Mouse (Mus musculus) heart, embryonic 15.5 days (tissue): ENCODE measurements at regions not wholly inside any gene's neighbourhood (a gene's known extent, or its start where the extent isn't known, plus 50 kb on each side); places are given as distances from the start of the nearest gene placed in this dataset.

Source experiments
- ATAC-seq: fragments of 200-750 bp; cut with Nextera tagmentation; replicated peaks from 2 replicates; pipeline ENCODE4 v1.8.0; 2017; ENCODE audit warnings: low read depth, moderate TSS enrichment; ENCODE audit not compliant: insufficient number of reproducible peaks, insufficient read depth, low FRiP score
- H3K27ac ChIP-seq: fragments of 300-500 bp; sonication (generic); 2 replicates; pipeline ENCODE4 v1.5.1; 2015; ENCODE audit warnings: mild to moderate bottlenecking, inconsistent platforms
- H3K27me3 ChIP-seq: fragments of 300-500 bp; sonication (generic); 2 replicates; pipeline ENCODE4 v1.6.1; 2015; ENCODE audit warnings: inconsistent platforms
- H3K36me3 ChIP-seq: fragments of 300-500 bp; sonication (generic); 2 replicates; pipeline ENCODE4 v1.6.1; 2015; ENCODE audit warnings: mild to moderate bottlenecking, inconsistent platforms
- H3K4me1 ChIP-seq: fragments of 300-500 bp; sonication (generic); replicated peaks from 2 replicates; pipeline ENCODE4 v1.6.1; 2015; ENCODE audit warnings: inconsistent platforms
- H3K4me2 ChIP-seq: fragments of 300-500 bp; sonication (generic); 2 replicates; pipeline ENCODE4 v1.6.1; 2015; ENCODE audit warnings: inconsistent platforms, mild to moderate bottlenecking, moderate library complexity
- H3K4me3 ChIP-seq: fragments of 300-500 bp; sonication (generic); 2 replicates; pipeline ENCODE4 v1.5.1; 2015; ENCODE audit warnings: mild to moderate bottlenecking, inconsistent platforms
- H3K9ac ChIP-seq: fragments of 300-500 bp; sonication (generic); 2 replicates; pipeline ENCODE4 v1.6.1; 2015; ENCODE audit warnings: mild to moderate bottlenecking, inconsistent platforms
- H3K9me3 ChIP-seq: fragments of 300-500 bp; sonication (generic); replicated peaks from 2 replicates; pipeline ENCODE4 v1.6.1; 2016; ENCODE audit warnings: inconsistent platforms
- WGBS: fragments of 180-500 bp; shearing (Covaris S2); methylation state at CpG from one replicate; pipeline ENCODE4 v1.1.7; 2015; ENCODE audit warnings: mixed read lengths; 5-methylcytosine and 5-hydroxymethylcytosine counted together

DNA sequence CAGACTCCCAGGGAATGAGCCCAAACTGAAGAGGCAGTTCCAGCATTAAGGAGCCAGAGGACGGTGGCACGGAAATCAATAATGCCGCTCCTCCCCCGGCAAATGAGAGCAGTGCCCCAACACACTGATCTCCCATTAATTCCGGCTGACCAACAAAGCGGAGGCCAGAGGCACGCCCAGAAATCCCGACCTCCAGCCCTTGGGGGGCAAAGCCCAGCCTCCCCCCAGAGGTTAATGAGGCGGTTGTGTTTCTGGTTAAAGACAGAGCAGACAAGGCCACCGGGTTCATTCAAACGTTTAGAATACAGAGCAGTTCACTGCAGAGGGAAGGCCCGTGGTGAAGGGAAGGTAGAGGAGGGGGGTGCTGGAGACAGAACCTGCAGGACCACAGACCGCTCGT lies 149.9 kb upstream of the Tshz3 start:
- no peaks in the 10 kb centered on the region for H3K27me3 ChIP-seq
- no peak overlapping the region for H3K4me2 ChIP-seq
- H3K36me3 ChIP-seq, result no peaks in the 10 kb centered on the region
- no peaks in the 10 kb centered on the region for H3K4me1 ChIP-seq
- WGBS, result 74% methylated on average over 14 of the region's 14 CpGs
- H3K9me3 ChIP-seq, result no peaks in the 10 kb centered on the region
- H3K27ac ChIP-seq, result no peak overlapping the region
- H3K4me3 ChIP-seq, result no peak overlapping the region
- ATAC-seq, result no peak
- no peak overlapping the region for H3K9ac ChIP-seq

GRCm38 (mm10) chr7:36548440-36548839 lies 149.5 kb upstream of the Tshz3 start:
- Histone ChIP-seq H3K4me1 (no peaks in the 10 kb centered on the region), H3K4me3 (no peak overlapping the region), H3K9me3 (no peaks in the 10 kb centered on the region), H3K27me3 (no peaks in the 10 kb centered on the region), H3K27ac (no peak overlapping the region), H3K9ac (no peak overlapping the region), H3K36me3 (no peaks in the 10 kb centered on the region), H3K4me2 (no peak overlapping the region)
- 84% methylated on average over 5 of the region's 5 CpGs for whole genome bisulfite sequencing
- ATAC-seq, result no peak

- Histone ChIP-seq H3K4me1 (no peaks in the 10 kb centered on the region), H3K9me3 (no peaks in the 10 kb centered on the region), H3K4me3 (no peak overlapping the region), H3K27ac (no peak overlapping the region), H3K27me3 (no peaks in the 10 kb centered on the region), H3K4me2 (no peak overlapping the region), H3K9ac (no peak overlapping the region), H3K36me3 (no peaks in the 10 kb centered on the region)
- ATAC-seq, result no peak
- 80% methylated on average over 2 of the region's 2 CpGs for WGBS
These were observed 126.9 kb upstream of the Tshz3 start for GRCm38 (mm10) chr7:36571061-36571460.

- H3K9me3 ChIP-seq, result no peaks in the 10 kb centered on the region
- ATAC-seq, result no peak
- H3K27me3 ChIP-seq, result no peaks in the 10 kb centered on the region
- no peaks in the 10 kb centered on the region for H3K36me3 ChIP-seq
- no peak overlapping the region for H3K9ac ChIP-seq
- no peak overlapping the region for H3K4me2 ChIP-seq
- H3K27ac ChIP-seq, result no peak overlapping the region
- no peaks in the 10 kb centered on the region for H3K4me1 ChIP-seq
- H3K4me3 ChIP-seq, result no peak overlapping the region
- 86% methylated on average over 6 of the region's 6 CpGs for WGBS
These were observed 115.8 kb upstream of the Tshz3 start for GRCm38 (mm10) chr7:36582074-36582473.

GRCm38 (mm10) chr7:36585014-36585413 lies 112.9 kb upstream of the Tshz3 start:
- Histone ChIP-seq H3K27ac (no peak overlapping the region), H3K27me3 (no peaks in the 10 kb centered on the region), H3K9ac (no peak overlapping the region), H3K4me1 (no peaks in the 10 kb centered on the region), H3K36me3 (no peaks in the 10 kb centered on the region), H3K4me2 (no peak overlapping the region), H3K9me3 (no peaks in the 10 kb centered on the region), H3K4me3 (no peak overlapping the region)
- WGBS, result 64% methylated on average over 1 of the region's 1 CpGs
- no peak for ATAC-seq

DNA sequence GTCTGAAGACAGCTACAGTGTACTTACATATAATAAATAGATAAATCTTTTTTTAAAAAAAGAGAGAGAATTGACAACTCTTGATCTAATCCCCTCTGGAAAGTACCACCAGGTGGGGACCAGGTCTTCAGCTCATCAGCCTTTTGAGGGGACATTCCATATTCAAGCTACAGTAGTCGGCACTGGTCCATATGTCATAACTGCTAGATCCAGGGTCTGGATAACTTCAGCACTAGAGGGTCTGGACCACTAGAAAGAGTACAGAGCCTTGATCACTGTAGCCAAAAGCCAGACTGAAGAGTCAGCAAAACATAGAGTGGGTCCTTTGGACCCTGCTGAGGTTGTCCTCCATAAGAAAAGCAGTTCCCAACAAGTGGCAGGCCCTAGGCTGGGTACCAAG lies 106.4 kb upstream of the Tshz3 start:
- no peak for ATAC-seq
- H3K9me3 ChIP-seq, result no peaks in the 10 kb centered on the region
- WGBS, result 89% methylated on average over 1 of the region's 1 CpGs
- no peak overlapping the region for H3K9ac ChIP-seq
- no peaks in the 10 kb centered on the region for H3K36me3 ChIP-seq
- H3K27me3 ChIP-seq, result no peaks in the 10 kb centered on the region
- no peak overlapping the region for H3K4me3 ChIP-seq
- no peaks in the 10 kb centered on the region for H3K4me1 ChIP-seq
- H3K27ac ChIP-seq, result no peak overlapping the region
- no peak overlapping the region for H3K4me2 ChIP-seq

DNA sequence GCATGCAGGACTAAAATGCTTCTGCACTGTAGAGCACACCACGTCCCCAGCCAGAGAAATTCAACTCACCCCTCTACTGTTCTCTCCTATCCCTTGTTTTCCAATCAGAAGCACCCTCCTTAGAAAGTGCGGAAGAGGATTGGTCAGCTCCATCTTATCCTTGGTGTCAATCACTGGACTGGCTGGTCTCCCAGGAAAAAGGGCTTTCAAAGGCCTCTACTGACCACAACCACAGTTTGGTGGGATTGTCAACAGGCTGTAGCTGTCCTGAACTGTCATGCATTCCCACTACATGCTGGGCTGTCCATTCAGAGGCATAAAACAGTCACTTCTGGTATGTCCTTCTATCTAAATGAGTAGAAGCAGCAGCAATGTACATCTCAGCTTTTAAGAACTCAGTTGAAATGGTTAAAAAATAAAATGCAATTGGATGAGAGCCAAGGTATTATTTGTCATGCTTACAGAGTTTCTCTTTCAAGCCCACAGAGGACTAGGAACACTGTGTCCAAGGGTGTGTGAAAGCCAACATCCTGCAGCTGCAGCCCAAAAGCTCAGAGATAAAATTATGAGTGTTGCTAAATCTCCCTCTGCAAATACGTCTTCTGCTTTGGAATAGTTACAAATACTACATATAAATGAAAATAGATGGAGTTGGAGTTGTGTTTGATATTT lies 101.2 kb upstream of the Tshz3 start:
- no peak for ATAC-seq
- 81% methylated on average over 3 of the region's 3 CpGs for WGBS
- no peak overlapping the region for H3K4me2 ChIP-seq
- no peak overlapping the region for H3K9ac ChIP-seq
- no peaks in the 10 kb centered on the region for H3K9me3 ChIP-seq
- no peak overlapping the region for H3K4me3 ChIP-seq
- H3K36me3 ChIP-seq, result no peaks in the 10 kb centered on the region
- no peaks in the 10 kb centered on the region for H3K27me3 ChIP-seq
- no peak overlapping the region for H3K27ac ChIP-seq
- no peaks in the 10 kb centered on the region for H3K4me1 ChIP-seq

DNA sequence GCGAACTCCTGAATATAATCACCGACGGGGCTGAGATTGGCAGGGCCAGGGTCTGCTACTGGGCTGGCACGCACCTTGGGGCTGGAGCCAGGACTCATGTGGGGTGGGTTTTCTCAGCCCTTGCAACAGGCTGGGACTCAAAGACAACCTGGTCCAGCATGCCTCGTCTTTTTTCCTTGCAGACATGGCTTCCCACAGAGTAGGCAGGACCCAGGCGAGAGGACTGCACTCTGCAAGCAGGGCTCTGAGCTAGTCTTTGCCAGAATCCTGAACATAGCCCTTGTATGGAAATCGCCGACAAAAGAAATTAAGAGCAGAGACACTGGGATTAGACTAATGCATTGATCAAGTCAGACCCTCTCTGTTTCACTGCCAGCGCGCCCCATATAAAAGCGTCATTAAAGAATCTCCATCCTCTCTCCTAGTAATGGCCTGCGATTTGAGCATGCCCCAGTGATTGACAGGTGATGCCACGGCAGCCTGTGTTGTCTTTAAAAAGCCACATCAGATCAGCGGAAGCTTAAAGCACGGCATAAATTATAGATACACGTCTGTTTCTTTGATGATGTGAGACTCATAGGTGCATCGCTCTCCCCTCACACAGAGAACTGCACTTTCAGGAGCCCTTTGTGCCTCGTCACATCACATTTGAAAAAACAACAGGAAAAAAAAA lies 92.8 kb upstream of the Tshz3 start:
- no peaks in the 10 kb centered on the region for H3K36me3 ChIP-seq
- no peak overlapping the region for H3K9ac ChIP-seq
- no peaks in the 10 kb centered on the region for H3K27me3 ChIP-seq
- H3K27ac ChIP-seq, result no peak overlapping the region
- H3K4me1 ChIP-seq, result no peaks in the 10 kb centered on the region
- no peak overlapping the region for H3K4me2 ChIP-seq
- H3K9me3 ChIP-seq, result no peaks in the 10 kb centered on the region
- no peak for ATAC-seq
- 80% methylated on average over 18 of the region's 18 CpGs for WGBS
- no peak overlapping the region for H3K4me3 ChIP-seq

DNA sequence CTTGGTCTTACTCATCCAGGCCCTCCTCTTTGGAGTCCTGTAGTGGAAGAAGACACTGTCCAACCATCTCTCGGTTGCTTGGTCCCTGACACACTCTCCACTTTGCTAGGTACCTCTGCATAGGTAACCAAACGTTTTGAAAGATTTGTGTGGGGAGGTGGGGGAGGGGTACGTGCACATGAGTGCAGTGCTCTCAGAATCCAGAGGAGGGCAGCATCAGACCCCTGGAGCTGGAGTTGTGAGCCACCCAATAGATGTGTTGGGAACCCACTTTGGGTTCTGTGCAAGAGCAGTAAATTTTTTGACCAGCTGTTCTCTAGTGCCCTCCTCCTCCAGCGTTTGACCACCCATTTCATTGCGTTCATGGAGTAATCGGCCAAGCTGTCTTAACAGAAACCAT lies 77.7 kb upstream of the Tshz3 start:
- no peak overlapping the region for H3K9ac ChIP-seq
- no peak overlapping the region for H3K4me3 ChIP-seq
- no peaks in the 10 kb centered on the region for H3K27me3 ChIP-seq
- H3K4me1 ChIP-seq, result no peaks in the 10 kb centered on the region
- no peak overlapping the region for H3K4me2 ChIP-seq
- H3K36me3 ChIP-seq, result no peaks in the 10 kb centered on the region
- 63% methylated on average over 6 of the region's 6 CpGs for WGBS
- 0 out of 2 replicates have a peak, but pooled peaks cover 4% of the 10 kb centered on the region for H3K9me3 ChIP-seq
- no peak for ATAC-seq
- H3K27ac ChIP-seq, result no peak overlapping the region

DNA sequence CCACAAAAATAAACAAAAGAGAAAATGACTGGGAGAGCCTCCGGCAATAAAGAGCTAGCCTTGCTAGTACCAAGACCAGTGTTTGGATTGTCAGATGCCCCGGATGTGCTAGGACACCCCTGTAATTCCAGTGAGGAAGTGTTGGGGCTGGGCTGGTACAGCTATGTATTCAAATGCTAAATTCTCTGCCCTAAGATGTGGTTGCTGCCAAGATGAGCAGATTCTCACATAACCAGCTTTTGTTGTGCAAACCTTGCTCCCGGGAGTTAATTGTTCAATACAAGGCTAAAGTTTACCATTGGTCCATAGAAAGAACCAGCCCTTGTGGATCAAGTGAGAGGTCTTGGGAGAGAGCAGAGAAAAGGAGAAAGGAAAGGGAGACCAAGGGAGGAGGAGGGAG lies 53.7 kb upstream of the Tshz3 start:
- no peak for ATAC-seq
- 69% methylated on average over 3 of the region's 3 CpGs for WGBS
- no peaks in the 10 kb centered on the region for H3K36me3 ChIP-seq
- H3K4me1 ChIP-seq, result no peaks in the 10 kb centered on the region
- no peak overlapping the region for H3K4me3 ChIP-seq
- H3K27ac ChIP-seq, result no peak overlapping the region
- H3K9ac ChIP-seq, result no peak overlapping the region
- H3K27me3 ChIP-seq, result no peaks in the 10 kb centered on the region
- H3K4me2 ChIP-seq, result no peak overlapping the region
- no peaks in the 10 kb centered on the region; the same call in 1 of the 2 replicates for H3K9me3 ChIP-seq
